Mouse (Mus musculus) liver, adult 2 months (tissue): ENCODE measurements at regions not wholly inside any gene's neighbourhood (a gene's known extent, or its start where the extent isn't known, plus 50 kb on each side); places are given as distances from the start of the nearest gene placed in this dataset.

Experiments used
- CTCF ChIP-seq: fragments of 200-500 bp; IDR thresholded peaks from 2 replicates; pipeline ENCODE4 v1.5.1; 2011; ENCODE audit warnings: low read depth, low read length, control low read depth
- POLR2A ChIP-seq: fragments of 200-500 bp; IDR thresholded peaks from 2 replicates; pipeline ENCODE4 v1.6.1; 2011; ENCODE audit warnings: low read length, control low read depth; ENCODE audit not compliant: insufficient read depth; ENCODE audit errors: extremely low read depth

GRCm38 (mm10) chr13:107389535-107390150, 367.7 kb upstream of the Kif2a start:
- no peak for TF ChIP-seq POLR2A
- TF ChIP-seq CTCF = no peak
